Mouse (Mus musculus): ENCODE measurements at regions not wholly inside any gene's neighbourhood (a gene's known extent, or its start where the extent isn't known, plus 50 kb on each side); places are given as distances from the start of the nearest gene placed in this dataset.

GRCm38 (mm10) chr5:64704144-64704543 lies 99.0 kb upstream of the Klf3 start:
- no peak for TF ChIP-seq ZKSCAN1 (IDR thresholded peaks at IDR 0.05; ENCODE audit: low read depth, low read length)
- no peak for TF ChIP-seq MAFK (IDR thresholded peaks at IDR 0.05; ENCODE audit: borderline replicate concordance, low read depth, low read length)
- TF ChIP-seq KAT2A (conservative IDR thresholded peaks at IDR 0.05; ENCODE audit: low read depth, low read length): no peak
- TF ChIP-seq UBTF (IDR thresholded peaks at IDR 0.05; ENCODE audit: borderline replicate concordance, insufficient read depth, low read depth, low read length): no peak
- TF ChIP-seq CHD2 (IDR thresholded peaks at IDR 0.05; ENCODE audit: low read length): no peak
- TF ChIP-seq CHD1 (IDR thresholded peaks at IDR 0.05; ENCODE audit: low read depth, low read length): no peak
- no peak for TF ChIP-seq RAD21 (IDR thresholded peaks at IDR 0.05; ENCODE audit: low read depth, low read length)
- TF ChIP-seq BHLHE40 (IDR thresholded peaks at IDR 0.05; ENCODE audit: borderline replicate concordance, low read depth, low read length): no peak
- no peak for TF ChIP-seq SMC3 (IDR thresholded peaks at IDR 0.05; ENCODE audit: low read depth, low read length)
- no peak for TF ChIP-seq POLR2AphosphoS2 (IDR thresholded peaks at IDR 0.05; ENCODE audit: low read length)
- no peak for TF ChIP-seq MAZ (IDR thresholded peaks at IDR 0.05; ENCODE audit: low read depth, low read length)
- no peak for TF ChIP-seq MYB (IDR thresholded peaks at IDR 0.05; ENCODE audit: low read depth, low read length)
- no peak for TF ChIP-seq NELFE (IDR thresholded peaks at IDR 0.05; ENCODE audit: low read depth, low read length)
- no peak for TF ChIP-seq TAL1 (IDR thresholded peaks at IDR 0.05; ENCODE audit: low read length)
- no peak for TF ChIP-seq MXI1 (IDR thresholded peaks at IDR 0.05; ENCODE audit: low read depth, low read length)
- no peak for TF ChIP-seq USF2 (IDR thresholded peaks at IDR 0.05; ENCODE audit: borderline replicate concordance in 1 of 2, insufficient read depth in 1 of 2, low read depth in 1 of 2, low read length in 2 of 2)
- Histone ChIP-seq H3K27ac (ENCODE audit: control insufficient read depth, low read depth, low read length) (no peak overlapping the region), H3K36me3 (ENCODE audit: control insufficient read depth in 1 of 2, insufficient read depth in 2 of 2, low read length in 2 of 2) (peaks cover 0 to 3% of the 10 kb centered on the region in 2 experiments; a peak in 2 of 4 replicates), H3K9ac (ENCODE audit: control insufficient read depth, low read depth, low read length, poor library complexity, severe bottlenecking) (no peak overlapping the region), H3K4me1 (ENCODE audit: control insufficient read depth in 1 of 2, insufficient read depth in 2 of 2, low read length in 2 of 2) (peaks cover 4 to 7% of the 10 kb centered on the region in 2 experiments; a peak in 2 of 4 replicates), H3K27me3 (ENCODE audit: control insufficient read depth in 1 of 2, insufficient read depth in 2 of 2, low read length in 2 of 2) (no peaks in the 10 kb centered on the region), H3K9me3 (replicated peaks; ENCODE audit: insufficient read depth, low read length) (no peaks in the 10 kb centered on the region), H3K79me2 (ENCODE audit: control insufficient read depth, insufficient read depth, low read length, poor library complexity) (no peaks in the 10 kb centered on the region), H3K4me3 (ENCODE audit: control insufficient read depth in 1 of 2, insufficient read depth in 1 of 2, low read depth in 2 of 2, low read length in 2 of 2) (no peak overlapping the region)
- no peak for DNase-seq (ENCODE audit: low read depth, low spot score)

- TF ChIP-seq BHLHE40 (IDR thresholded peaks at IDR 0.05; ENCODE audit: borderline replicate concordance, low read depth, low read length) (no peak), MXI1 (IDR thresholded peaks at IDR 0.05; ENCODE audit: low read depth, low read length) (no peak), MYB (IDR thresholded peaks at IDR 0.05; ENCODE audit: low read depth, low read length) (no peak), SIN3A (IDR thresholded peaks at IDR 0.05; ENCODE audit: low read length) (no peak), USF1 (IDR thresholded peaks at IDR 0.05; ENCODE audit: low read depth, low read length) (no peak), TAL1 (IDR thresholded peaks at IDR 0.05; ENCODE audit: low read length) (no peak), USF2 (IDR thresholded peaks at IDR 0.05; ENCODE audit: borderline replicate concordance in 1 of 2, insufficient read depth in 1 of 2, low read depth in 1 of 2, low read length in 2 of 2) (no peak), HCFC1 (IDR thresholded peaks at IDR 0.05; ENCODE audit: low read depth, low read length) (no peak), KAT2A (conservative IDR thresholded peaks at IDR 0.05; ENCODE audit: low read depth, low read length) (no peak), ZC3H11A (IDR thresholded peaks at IDR 0.05; ENCODE audit: low read depth, low read length) (no peak), POLR2AphosphoS2 (IDR thresholded peaks at IDR 0.05; ENCODE audit: low read length) (no peak)
- no peak for DNase-seq (ENCODE audit: low read depth, low spot score)
Measured at GRCm38 (mm10) chr5:64706586-64706985, 96.6 kb upstream of the Klf3 start.

More at GRCm38 (mm10) chr5:64706586-64706985, 96.6 kb upstream of the Klf3 start:
- Histone ChIP-seq H3K27ac (ENCODE audit: control insufficient read depth, low read depth, low read length) (no peak overlapping the region), H3K36me3 (ENCODE audit: control insufficient read depth in 1 of 2, insufficient read depth in 2 of 2, low read length in 2 of 2) (peaks cover 0 to 3% of the 10 kb centered on the region in 2 experiments; a peak in 2 of 4 replicates), H3K9ac (ENCODE audit: control insufficient read depth, low read depth, low read length, poor library complexity, severe bottlenecking) (no peak overlapping the region), H3K4me3 (ENCODE audit: control insufficient read depth in 1 of 2, insufficient read depth in 1 of 2, low read depth in 2 of 2, low read length in 2 of 2) (no peak overlapping the region), H3K79me2 (ENCODE audit: control insufficient read depth, insufficient read depth, low read length, poor library complexity) (no peaks in the 10 kb centered on the region), H3K4me1 (ENCODE audit: control insufficient read depth in 1 of 2, insufficient read depth in 2 of 2, low read length in 2 of 2) (peaks cover 4 to 7% of the 10 kb centered on the region in 2 experiments; a peak in 2 of 4 replicates), H3K9me3 (replicated peaks; ENCODE audit: insufficient read depth, low read length) (no peaks in the 10 kb centered on the region), H3K27me3 (ENCODE audit: control insufficient read depth in 1 of 2, insufficient read depth in 2 of 2, low read length in 2 of 2) (no peaks in the 10 kb centered on the region)

Data from MEL (cell line).